Mouse (Mus musculus): Measurements from ENCODE around the gene Calr4. TPM values are rescaled to one million over a fixed set of nuclear protein-coding genes. Genes with fewer than 3 reads are reported as not detected.

Calr4 gene
- polyA plus RNA-seq, 1 experiment from 2014 or later, result 0.46 TPM

DNA sequence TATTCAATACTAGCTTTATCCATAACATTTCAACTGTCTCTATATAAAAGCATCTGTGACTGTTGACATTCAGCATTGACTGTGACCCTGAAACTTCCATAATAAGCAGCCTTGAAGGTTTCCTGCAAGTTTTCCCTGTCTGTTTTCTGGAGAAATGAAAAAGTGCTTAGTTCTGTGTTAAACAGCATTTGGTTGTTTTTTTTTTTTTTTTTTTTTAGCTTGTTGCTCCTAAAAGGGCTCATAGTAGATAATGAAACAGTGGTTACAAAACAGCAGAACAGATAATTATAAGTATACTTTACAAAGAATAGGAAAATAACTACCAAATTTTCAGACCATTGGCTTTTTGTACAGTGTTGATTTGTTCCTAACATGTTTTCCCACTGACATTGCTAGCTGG, 60.3 kb downstream of the Calr4 start:
- no peak overlapping the region for H3K4me2 ChIP-seq (replicated peaks)
- no peaks in the 10 kb centered on the region for H3K36me3 ChIP-seq
- ATAC-seq (ENCODE audit: low FRiP score, low read depth), result no peak
- no peaks in the 10 kb centered on the region for H3K9me3 ChIP-seq
- no peak overlapping the region for H3K4me3 ChIP-seq
- no peaks in the 10 kb centered on the region for H3K4me1 ChIP-seq
- H3K9ac ChIP-seq (replicated peaks), result no peak overlapping the region
- no peaks in the 10 kb centered on the region for H3K27me3 ChIP-seq
- no peak overlapping the region for H3K27ac ChIP-seq (replicated peaks)

- no peaks in the 10 kb centered on the region for H3K36me3 ChIP-seq
- H3K9me3 ChIP-seq, result no peaks in the 10 kb centered on the region
- H3K27ac ChIP-seq (replicated peaks), result no peak overlapping the region
- no peak overlapping the region for H3K4me2 ChIP-seq (replicated peaks)
- H3K9ac ChIP-seq (replicated peaks), result no peak overlapping the region
- H3K4me3 ChIP-seq, result no peak overlapping the region
- no peaks in the 10 kb centered on the region for H3K4me1 ChIP-seq
- 84% methylated on average over 2 of the region's 2 CpGs for WGBS
- H3K27me3 ChIP-seq, result no peaks in the 10 kb centered on the region
- ATAC-seq (ENCODE audit: low FRiP score, low read depth), result no peak
These were observed 62.2 kb downstream of the Calr4 start for GRCm38 (mm10) chr4:109296510-109296909.

DNA sequence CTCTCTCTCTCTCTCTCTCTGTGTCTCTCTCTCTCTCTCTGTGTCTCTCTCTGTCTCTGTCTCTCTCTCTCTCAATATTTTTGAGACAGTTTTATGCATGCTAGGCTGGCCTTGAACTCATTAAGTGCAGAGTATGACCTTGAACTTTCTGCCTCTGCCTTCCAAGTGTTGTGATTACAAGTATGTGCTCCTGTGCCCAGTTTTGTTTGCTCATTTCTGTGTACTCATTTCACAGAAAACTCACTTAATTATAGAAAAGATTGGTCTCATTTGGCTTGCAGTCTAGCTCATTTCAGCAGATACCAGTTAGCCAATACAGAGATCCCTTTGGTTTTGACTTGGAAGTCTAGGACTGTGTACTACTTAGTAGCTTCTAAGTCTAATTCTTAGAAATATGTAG, 64.9 kb downstream of the Calr4 start:
- no peaks in the 10 kb centered on the region for H3K9me3 ChIP-seq
- H3K4me3 ChIP-seq, result no peak overlapping the region
- H3K4me1 ChIP-seq, result no peaks in the 10 kb centered on the region
- H3K36me3 ChIP-seq, result no peaks in the 10 kb centered on the region
- no peak overlapping the region for H3K27ac ChIP-seq (replicated peaks)
- ATAC-seq (ENCODE audit: low FRiP score, low read depth), result no peak
- no peak overlapping the region for H3K4me2 ChIP-seq (replicated peaks)
- H3K9ac ChIP-seq (replicated peaks), result no peak overlapping the region
- H3K27me3 ChIP-seq, result no peaks in the 10 kb centered on the region

Other genes with a start within 250 kb of the Calr4 start
- 107 and 112 TPM in 2 replicates for gene Nrd1, start 233.8 kb upstream of the Calr4 start, polyA plus RNA-seq (2016; fragmentation: Nextera tagmentation; extraction: Ambion mirVana)
- 81.1 and 82.1 TPM in 2 replicates for gene Osbpl9, start 32.2 kb upstream of the Calr4 start, polyA plus RNA-seq (2016; fragmentation: Nextera tagmentation; extraction: Ambion mirVana)
- gene Eps15, start 45.8 kb downstream of the Calr4 start, polyA plus RNA-seq (2016; fragmentation: Nextera tagmentation; extraction: Ambion mirVana), result 56.2 and 58.6 TPM in 2 replicates
- gene Ttc39a, start 172.1 kb downstream of the Calr4 start, polyA plus RNA-seq (2016; fragmentation: Nextera tagmentation; extraction: Ambion mirVana), result 1.2 and 1.6 TPM in 2 replicates

All from midbrain, embryonic 12.5 days (tissue).